Comparison of ENCODE assay signal across 10 mouse cellular contexts in genomic region chr15:77827794-77828193, GRCm38 (mm10). TPM values are rescaled to one million over a fixed set of nuclear protein-coding genes. Genes with fewer than 3 reads are reported as not detected.
DNase-seq lines count a peak whose midpoint lies in the region; ATAC-seq lines count a peak whose summit lies in the region.
"Had no signal": no experiment of that assay in that cellular context is flagged by ENCODE, and none has a peak within 500 bp of the region (broad histone marks: within the 10 kb centered on the region; RNA-seq: fewer than 3 reads in every experiment).

No protein-coding gene starts in this region.

- 0 out of 2 replicates have a peak overlapping the region, but pooled peaks have one; percentile 4 for H3K9ac ChIP-seq in heart, embryonic 15.5 days
- H3K9ac ChIP-seq in midbrain, embryonic 13.5 days (replicated peaks) = no peak overlapping the region
- no peak overlapping the region for H3K9ac ChIP-seq in midbrain, embryonic 16.5 days (ENCODE audit: low read depth, low read length)
- peak overlapping the region; percentile 37; the same call in 1 of the 2 replicates for H3K9ac ChIP-seq in stomach, embryonic 16.5 days (ENCODE audit: low read length)
- H3K9ac ChIP-seq: neural tube, embryonic 12.5 days had no signal

- peaks cover 84% of the 10 kb centered on the region for H3K4me1 ChIP-seq in heart, embryonic 15.5 days (replicated peaks)
- peaks cover 16% of the 10 kb centered on the region for H3K4me1 ChIP-seq in midbrain, embryonic 13.5 days (replicated peaks)
- peaks cover 7% of the 10 kb centered on the region; the same call in 1 of the 2 replicates for H3K4me1 ChIP-seq in midbrain, embryonic 16.5 days (ENCODE audit: control insufficient read depth, insufficient read depth, low read length)
- H3K4me1 ChIP-seq in stomach, embryonic 16.5 days (ENCODE audit: control insufficient read depth, insufficient read depth, low read length) = peaks cover 79% of the 10 kb centered on the region

- peak overlapping the region; percentile 46 for H3K27ac ChIP-seq in heart, embryonic 15.5 days
- H3K27ac ChIP-seq in midbrain, embryonic 13.5 days = peak overlapping the region; percentile 14; the same call in 1 of the 2 replicates
- no peak overlapping the region for H3K27ac ChIP-seq in midbrain, embryonic 16.5 days (ENCODE audit: low read length)
- peak overlapping the region; percentile 66 for H3K27ac ChIP-seq in stomach, embryonic 16.5 days (ENCODE audit: low read length)
- H3K27ac ChIP-seq: neural tube, embryonic 12.5 days had no signal

- no peaks in the 10 kb centered on the region for H3K9me3 ChIP-seq in heart, embryonic 15.5 days (replicated peaks)
- no peaks in the 10 kb centered on the region for H3K9me3 ChIP-seq in midbrain, embryonic 13.5 days
- no peaks in the 10 kb centered on the region for H3K9me3 ChIP-seq in midbrain, embryonic 16.5 days (replicated peaks; ENCODE audit: control insufficient read depth, low read length, poor library complexity, severe bottlenecking)
- H3K9me3 ChIP-seq in stomach, embryonic 16.5 days (replicated peaks; ENCODE audit: control insufficient read depth, low read length) = no peaks in the 10 kb centered on the region
- H3K9me3 ChIP-seq: neural tube, embryonic 12.5 days had no signal

- no peaks in the 10 kb centered on the region for H3K27me3 ChIP-seq in heart, embryonic 15.5 days
- H3K27me3 ChIP-seq in midbrain, embryonic 13.5 days = no peaks in the 10 kb centered on the region
- no peaks in the 10 kb centered on the region for H3K27me3 ChIP-seq in midbrain, embryonic 16.5 days (ENCODE audit: control insufficient read depth, insufficient read depth, low read depth, low read length)
- no peaks in the 10 kb centered on the region for H3K27me3 ChIP-seq in stomach, embryonic 16.5 days (ENCODE audit: control insufficient read depth, insufficient read depth, low read length)
- H3K27me3 ChIP-seq: neural tube, embryonic 12.5 days had no signal

- no peak overlapping the region for H3K4me3 ChIP-seq in heart, embryonic 15.5 days
- H3K4me3 ChIP-seq in midbrain, embryonic 13.5 days (replicated peaks) = no peak overlapping the region
- H3K4me3 ChIP-seq in midbrain, embryonic 16.5 days (ENCODE audit: low read depth, low read length) = no peak overlapping the region
- H3K4me3 ChIP-seq in stomach, embryonic 16.5 days (replicated peaks; ENCODE audit: low read length) = no peak overlapping the region
- H3K4me3 ChIP-seq: erythroblast, embryonic 14.5 days; neural tube, embryonic 12.5 days had no signal

- DNase-seq in heart, adult 18-20 months = no peak
- no peak for DNase-seq in urinary bladder, adult 18-20 months (ENCODE audit: low spot score in 2 of 2)
- DNase-seq in embryo, embryonic 10.5 days (ENCODE audit: low spot score) = no peak

- H3K36me3 ChIP-seq in heart, embryonic 15.5 days = no peaks in the 10 kb centered on the region; the same call in none of the 2 replicates
- H3K36me3 ChIP-seq in midbrain, embryonic 13.5 days = no peaks in the 10 kb centered on the region
- H3K36me3 ChIP-seq in midbrain, embryonic 16.5 days (ENCODE audit: control insufficient read depth, insufficient read depth, low read length) = no peaks in the 10 kb centered on the region
- no peaks in the 10 kb centered on the region for H3K36me3 ChIP-seq in stomach, embryonic 16.5 days (ENCODE audit: control insufficient read depth, insufficient read depth, low read length)
- H3K36me3 ChIP-seq: neural tube, embryonic 12.5 days had no signal

- ATAC-seq in heart, embryonic 15.5 days (replicated peaks; ENCODE audit: insufficient number of reproducible peaks, insufficient read depth, low FRiP score, low read depth) = no peak
- ATAC-seq in midbrain, embryonic 13.5 days = no peak
- no peak for ATAC-seq in midbrain, embryonic 16.5 days
- ATAC-seq in hematopoietic stem cell, adult 5-6 weeks (replicated peaks in 1 of 2; ENCODE audit: insufficient read depth in 1 of 2, low FRiP score in 2 of 2, low TSS enrichment in 1 of 2, low read depth in 1 of 2, poor library complexity in 2 of 2, severe bottlenecking in 2 of 2) = peak; percentile 35 to 38; a peak in 2 of 4 replicates
- ATAC-seq in stomach, embryonic 16.5 days (ENCODE audit: insufficient read depth, low FRiP score) = no peak

- H3K4me2 ChIP-seq in heart, embryonic 15.5 days = no peak overlapping the region
- H3K4me2 ChIP-seq in midbrain, embryonic 13.5 days (replicated peaks) = no peak overlapping the region
- no peak overlapping the region for H3K4me2 ChIP-seq in midbrain, embryonic 16.5 days (ENCODE audit: low read length)
- peak overlapping the region; percentile 15; the same call in 1 of the 2 replicates for H3K4me2 ChIP-seq in stomach, embryonic 16.5 days (ENCODE audit: low read depth, low read length)
- H3K4me2 ChIP-seq: neural tube, embryonic 12.5 days had no signal

- 21% methylated on average over 6 of the region's 6 CpGs for WGBS in heart, embryonic 15.5 days
- 18% methylated on average over 6 of the region's 6 CpGs for WGBS in midbrain, embryonic 13.5 days
- 18% methylated on average over 6 of the region's 6 CpGs for WGBS in midbrain, embryonic 16.5 days
- WGBS in stomach, embryonic 16.5 days = 25% methylated on average over 6 of the region's 6 CpGs

RNA-seq across cellular contexts. Expression of gene Myh9, which starts 14.2 kb away (rescaled TPM):
- 25.2 and 33.7 TPM in 2 replicates for polyA plus RNA-seq in heart, embryonic 15.5 days (2015; fragmentation: Nextera tagmentation; extraction: Ambion mirVana)
- 100 to 1,000 TPM; 117 to 119 TPM for total RNA-seq in heart, adult 18-20 months (2021)
- 11.8 and 14.1 TPM in 2 replicates for polyA plus RNA-seq in midbrain, embryonic 13.5 days (2015; fragmentation: Nextera tagmentation; extraction: Ambion mirVana)
- polyA plus RNA-seq in midbrain, embryonic 16.5 days (2015; fragmentation: Nextera tagmentation; extraction: Ambion mirVana) = 9.5 and 11.2 TPM in 2 replicates
- 302 and 384 TPM in 2 replicates for total RNA-seq in hematopoietic stem cell, adult 5-6 weeks (2017)
- polyA plus RNA-seq in stomach, embryonic 16.5 days (2015; fragmentation: Nextera tagmentation; extraction: Ambion mirVana) = 54.5 and 63.5 TPM in 2 replicates

Comparison
In these comparisons a context has a peak if more than half of its experiments do, and no peak if none do; other contexts are left out.
1. ATAC-seq: peak in hematopoietic stem cell, adult 5-6 weeks (2 of 2); none in heart, embryonic 15.5 days (single experiment), midbrain, embryonic 13.5 days (single experiment), midbrain, embryonic 16.5 days (single experiment) and stomach, embryonic 16.5 days (single experiment).
2. H3K9ac ChIP-seq: peak in heart, embryonic 15.5 days (single experiment) and stomach, embryonic 16.5 days (single experiment); none in midbrain, embryonic 13.5 days (single experiment) and midbrain, embryonic 16.5 days (single experiment).